Mouse (Mus musculus) heart, embryonic 16.5 days (tissue): ENCODE results near the gene Angptl8. TPM values are rescaled to one million over a fixed set of nuclear protein-coding genes. Genes with fewer than 3 reads are reported as not detected.

ENCODE experiments used
- ATAC-seq: fragments of 200-750 bp; cut with Nextera tagmentation; replicated peaks from 2 replicates; pipeline ENCODE4 v1.8.0; 2017; ENCODE audit warnings: moderate number of reproducible peaks; ENCODE audit not compliant: insufficient read depth, low FRiP score; ENCODE audit errors: extremely low read depth
- H3K27ac ChIP-seq: fragments of 300-500 bp; sonication (generic); 2 replicates; pipeline ENCODE4 v1.5.1; 2014; ENCODE audit warnings: mild to moderate bottlenecking, low read length, control low read depth, moderate library complexity
- H3K27me3 ChIP-seq: fragments of 300-500 bp; sonication (generic); 2 replicates; pipeline ENCODE4 v1.6.1; 2014; ENCODE audit warnings: low read length, mixed read lengths; ENCODE audit not compliant: control insufficient read depth, insufficient read depth
- H3K36me3 ChIP-seq: fragments of 300-500 bp; sonication (generic); 2 replicates; pipeline ENCODE4 v1.6.1; 2014; ENCODE audit not compliant: control insufficient read depth, insufficient read depth
- H3K4me1 ChIP-seq: fragments of 300-500 bp; sonication (generic); 2 replicates; pipeline ENCODE4 v1.6.1; 2014; ENCODE audit warnings: low read length, mixed read lengths; ENCODE audit not compliant: control insufficient read depth, insufficient read depth
- H3K4me2 ChIP-seq: fragments of 300-500 bp; sonication (generic); 2 replicates; pipeline ENCODE4 v1.6.1; 2014; ENCODE audit warnings: low read depth, mild to moderate bottlenecking, control low read depth, low read length
- H3K4me3 ChIP-seq: fragments of 300-500 bp; sonication (generic); 2 replicates; pipeline ENCODE4 v1.5.1; 2014; ENCODE audit warnings: mild to moderate bottlenecking, control low read depth, low read length
- H3K9ac ChIP-seq: fragments of 300-500 bp; sonication (generic); 2 replicates; pipeline ENCODE4 v1.6.1; 2014; ENCODE audit warnings: low read length, control low read depth
- H3K9me3 ChIP-seq: fragments of 300-500 bp; sonication (generic); replicated peaks from 2 replicates; pipeline ENCODE4 v1.6.1; 2016; ENCODE audit warnings: low read length; ENCODE audit not compliant: control insufficient read depth
- WGBS: fragments of 180-500 bp; shearing (Covaris S2); extraction: QIAGEN DNeasy Blood & Tissue Kit; methylation state at CpG from one replicate; pipeline ENCODE4 v1.1.7; 2014; 5-methylcytosine and 5-hydroxymethylcytosine counted together
- polyA plus RNA-seq: library from polyadenylated mRNA; unstranded; fragments of >200 nt; fragmentation: Nextera tagmentation; extraction: Ambion mirVana; gene quantifications from 2 replicates; pipeline ENCODE4 v1.2.1, GENCODE M21; 2015

The Angptl8 gene
- polyA plus RNA-seq, 1 experiment from 2014 or later, result 1.7 TPM

- WGBS, result 89% methylated on average over 25 of the region's 25 CpGs
- H3K4me2 ChIP-seq, result no peak overlapping the region
- H3K36me3 ChIP-seq, result peaks cover 25% of the 10 kb centered on the region
- peaks cover 53% of the 10 kb centered on the region for H3K4me1 ChIP-seq
- H3K27me3 ChIP-seq, result no peaks in the 10 kb centered on the region
- no peak overlapping the region for H3K27ac ChIP-seq
- no peak overlapping the region for H3K9ac ChIP-seq
- H3K4me3 ChIP-seq, result no peak overlapping the region
- no peak for ATAC-seq
- H3K9me3 ChIP-seq, result no peaks in the 10 kb centered on the region
Measured at GRCm38 (mm10) chr9:21794925-21795324, 40.4 kb upstream of the Angptl8 start.

DNA sequence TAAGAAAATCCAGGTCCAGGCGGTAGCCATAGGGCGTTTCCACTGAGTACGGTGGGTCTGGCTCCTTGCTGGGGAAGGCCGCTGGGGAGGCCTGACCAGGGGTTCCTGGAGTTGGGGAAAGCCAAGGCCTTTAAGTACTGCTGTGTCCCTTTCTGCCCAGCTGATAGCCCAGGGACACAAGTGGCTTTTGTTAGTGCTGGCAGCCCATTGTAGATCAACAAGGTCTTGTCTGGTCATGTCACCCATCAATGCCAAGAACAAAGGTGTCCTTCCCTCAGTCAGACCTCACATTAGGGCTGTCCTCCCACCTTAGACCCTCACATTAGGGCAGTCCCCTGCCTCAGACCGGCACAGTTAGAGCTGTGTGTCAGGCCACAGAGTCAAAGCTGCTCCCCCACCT is 39.7 kb upstream of the Angptl8 start:
- no peak for ATAC-seq
- H3K36me3 ChIP-seq, result peaks cover 25% of the 10 kb centered on the region
- no peaks in the 10 kb centered on the region for H3K27me3 ChIP-seq
- H3K4me1 ChIP-seq, result peaks cover 53% of the 10 kb centered on the region
- no peaks in the 10 kb centered on the region for H3K9me3 ChIP-seq
- H3K9ac ChIP-seq, result peak overlapping the region; percentile 68
- H3K27ac ChIP-seq, result peak overlapping the region; percentile 97; the same call in 1 of the 2 replicates
- WGBS, result 71% methylated on average over 5 of the region's 5 CpGs
- no peak overlapping the region for H3K4me3 ChIP-seq
- H3K4me2 ChIP-seq, result peak overlapping the region; percentile 77

- H3K36me3 ChIP-seq, result peaks cover 25% of the 10 kb centered on the region
- no peaks in the 10 kb centered on the region for H3K9me3 ChIP-seq
- H3K9ac ChIP-seq, result peak overlapping the region; percentile 68
- H3K27ac ChIP-seq, result peak overlapping the region; percentile 97
- 29% methylated on average over 3 of the region's 3 CpGs for WGBS
- no peak for ATAC-seq
- H3K4me3 ChIP-seq, result peak overlapping the region; percentile 27
- H3K4me2 ChIP-seq, result peak overlapping the region; percentile 77
- H3K27me3 ChIP-seq, result no peaks in the 10 kb centered on the region
- H3K4me1 ChIP-seq, result peaks cover 51% of the 10 kb centered on the region
Measured at GRCm38 (mm10) chr9:21796259-21796658, 39.1 kb upstream of the Angptl8 start.

DNA sequence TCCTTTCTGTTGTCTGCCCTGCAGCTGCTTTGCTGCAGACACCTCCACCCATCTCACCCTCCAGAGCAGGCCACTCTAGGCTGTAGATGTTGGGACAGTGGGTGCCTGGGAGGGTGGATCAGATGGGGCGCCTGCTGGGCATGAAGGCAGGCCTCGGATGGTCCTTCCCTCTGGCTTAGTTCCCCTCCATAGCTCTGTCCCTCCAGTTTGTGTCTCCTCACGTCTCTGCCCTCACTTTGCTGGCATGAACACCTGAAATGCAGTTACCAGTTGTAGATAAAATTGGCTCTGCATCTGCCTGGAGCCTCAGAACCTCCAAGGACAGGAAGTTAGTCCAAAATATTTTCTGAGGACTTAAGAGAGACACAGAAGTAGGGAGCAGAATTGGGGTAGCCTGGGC is 38.4 kb upstream of the Angptl8 start:
- Histone ChIP-seq H3K9me3 (no peaks in the 10 kb centered on the region), H3K4me3 (peak overlapping the region; percentile 90), H3K4me2 (peak overlapping the region; percentile 77), H3K4me1 (peaks cover 44% of the 10 kb centered on the region), H3K27me3 (no peaks in the 10 kb centered on the region), H3K36me3 (peaks cover 25% of the 10 kb centered on the region), H3K9ac (peak overlapping the region; percentile 68), H3K27ac (peak overlapping the region; percentile 97)
- ATAC-seq, result no peak
- 39% methylated on average over 3 of the region's 3 CpGs for WGBS

- peak; percentile 76 for ATAC-seq
- Histone ChIP-seq H3K27ac (peak overlapping the region; percentile 97), H3K9ac (peak overlapping the region; percentile 96), H3K27me3 (no peaks in the 10 kb centered on the region), H3K4me1 (peaks cover 34% of the 10 kb centered on the region), H3K9me3 (no peaks in the 10 kb centered on the region), H3K4me3 (peak overlapping the region; percentile 90), H3K4me2 (peak overlapping the region; percentile 77), H3K36me3 (peaks cover 25% of the 10 kb centered on the region)
- under 1% methylated on average over 25 of the region's 26 CpGs for WGBS
Measured at GRCm38 (mm10) chr9:21797921-21798344, 37.4 kb upstream of the Angptl8 start.

GRCm38 (mm10) chr9:21798345-21799009 is 36.8 kb upstream of the Angptl8 start, which contains the start of gene Kank2:
Gene Kank2, minus strand, starts transcription at chr9:21798744.
- under 1% methylated on average over 52 of the region's 52 CpGs for WGBS
- peak within 1 kb of the TSS; percentile 96 for H3K9ac ChIP-seq
- H3K36me3 ChIP-seq, result peaks cover 22% of the 10 kb centered on the region
- peak within 1 kb of the TSS; percentile 77 for H3K4me2 ChIP-seq
- peak; percentile 85 for ATAC-seq
- peak within 1 kb of the TSS; percentile 97 for H3K27ac ChIP-seq
- H3K9me3 ChIP-seq, result no peaks in the 10 kb centered on the region
- peak within 1 kb of the TSS; percentile 90 for H3K4me3 ChIP-seq
- no peaks in the 10 kb centered on the region for H3K27me3 ChIP-seq
- H3K4me1 ChIP-seq, result peaks cover 30% of the 10 kb centered on the region

GRCm38 (mm10) chr9:21799010-21799350 is 36.3 kb upstream of the Angptl8 start:
- Histone ChIP-seq H3K27ac (peak overlapping the region; percentile 97), H3K9ac (peak overlapping the region; percentile 96), H3K4me1 (peaks cover 31% of the 10 kb centered on the region), H3K27me3 (no peaks in the 10 kb centered on the region), H3K9me3 (no peaks in the 10 kb centered on the region), H3K4me2 (peak overlapping the region; percentile 77), H3K4me3 (peak overlapping the region; percentile 90), H3K36me3 (peaks cover 17% of the 10 kb centered on the region)
- 57% methylated on average over 3 of the region's 3 CpGs for WGBS
- ATAC-seq, result no peak

DNA sequence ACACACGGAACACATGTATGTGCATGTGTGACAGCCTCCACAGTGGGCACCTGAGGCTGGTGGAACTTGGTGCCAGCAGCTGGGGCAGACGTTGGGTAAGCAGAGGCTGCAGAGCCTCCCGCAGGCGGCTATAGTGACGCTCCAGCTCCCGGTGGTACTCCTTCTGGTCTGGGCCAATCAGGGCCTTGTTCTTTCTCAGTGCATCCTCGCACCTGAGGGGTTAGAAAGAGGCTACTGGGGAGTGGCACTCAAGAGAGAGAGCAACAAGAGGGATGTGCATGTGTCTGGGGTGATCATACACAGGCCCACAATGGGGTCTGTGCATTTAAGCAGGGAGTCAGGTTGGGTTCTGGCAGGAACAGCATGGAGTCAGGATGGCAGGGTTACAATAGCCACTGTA is 34.2 kb upstream of the Angptl8 start:
- Histone ChIP-seq H3K4me1 (peaks cover 24% of the 10 kb centered on the region), H3K4me2 (no peak overlapping the region), H3K9ac (no peak overlapping the region), H3K4me3 (no peak overlapping the region), H3K27me3 (no peaks in the 10 kb centered on the region), H3K36me3 (no peaks in the 10 kb centered on the region), H3K27ac (no peak overlapping the region), H3K9me3 (no peaks in the 10 kb centered on the region)
- 74% methylated on average over 7 of the region's 7 CpGs for WGBS
- no peak for ATAC-seq

- peaks cover 19% of the 10 kb centered on the region for H3K4me1 ChIP-seq
- WGBS, result 86% methylated on average over 7 of the region's 7 CpGs
- H3K27me3 ChIP-seq, result no peaks in the 10 kb centered on the region
- no peaks in the 10 kb centered on the region for H3K9me3 ChIP-seq
- H3K4me3 ChIP-seq, result no peak overlapping the region
- ATAC-seq, result no peak
- no peak overlapping the region for H3K9ac ChIP-seq
- no peak overlapping the region for H3K4me2 ChIP-seq
- H3K27ac ChIP-seq, result no peak overlapping the region
- H3K36me3 ChIP-seq, result no peaks in the 10 kb centered on the region
Measured at GRCm38 (mm10) chr9:21801591-21801990, 33.7 kb upstream of the Angptl8 start.
